Mouse (Mus musculus): ENCODE measurements at regions not wholly inside any gene's neighbourhood (a gene's known extent, or its start where the extent isn't known, plus 50 kb on each side); places are given as distances from the start of the nearest gene placed in this dataset.
"Not testable (repeated sequence)": the region's sequence is repeated elsewhere in the genome, so short reads cannot be mapped to it uniquely, and the experiment has no call there.

DNA sequence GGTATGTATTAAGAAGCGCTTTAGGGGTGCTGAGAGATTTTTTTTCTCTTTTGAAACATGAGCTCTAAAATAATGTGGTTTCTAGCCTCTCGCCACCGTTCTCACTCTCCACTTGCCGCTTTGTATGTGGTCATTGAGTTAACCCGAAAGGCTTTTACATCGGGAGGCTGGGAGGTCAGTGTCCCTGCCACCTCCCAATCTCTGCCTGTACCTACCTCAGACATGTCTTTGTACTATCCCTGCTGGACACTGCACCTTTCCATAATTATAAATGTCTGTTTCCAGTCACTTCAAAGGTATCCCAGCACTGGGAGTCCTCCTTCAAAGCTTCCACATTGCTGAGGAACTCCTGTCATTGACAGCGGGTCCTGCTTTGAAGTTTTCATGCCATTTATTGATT is 347.6 kb upstream of the Tbc1d2b start:
- DNase-seq (ENCODE audit: low read depth) = no peak

GRCm38 (mm10) chr9:90597894-90598293 is 327.3 kb upstream of the Tbc1d2b start:
- DNase-seq (ENCODE audit: low read depth) = no peak

DNA sequence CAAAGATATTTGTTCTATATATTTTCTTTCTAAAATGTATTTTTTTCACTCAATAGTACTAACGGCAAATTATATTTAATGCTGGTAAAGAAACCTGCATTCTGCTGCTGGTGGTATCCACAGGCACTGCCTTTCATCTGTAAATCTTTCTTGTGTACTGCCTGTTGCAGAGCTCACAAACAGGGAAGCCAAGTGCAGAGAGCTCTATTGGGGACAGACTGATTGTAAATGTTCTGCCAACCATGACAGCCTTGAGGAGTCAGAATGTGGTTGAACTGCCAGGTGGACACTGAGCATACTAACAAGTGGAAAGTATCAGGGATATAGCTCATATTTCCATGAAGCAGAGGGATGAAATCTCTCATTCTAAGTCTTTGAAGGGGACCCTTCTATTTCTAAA is 286.1 kb upstream of the Tbc1d2b start:
- no peak for DNase-seq (ENCODE audit: low read depth)

DNA sequence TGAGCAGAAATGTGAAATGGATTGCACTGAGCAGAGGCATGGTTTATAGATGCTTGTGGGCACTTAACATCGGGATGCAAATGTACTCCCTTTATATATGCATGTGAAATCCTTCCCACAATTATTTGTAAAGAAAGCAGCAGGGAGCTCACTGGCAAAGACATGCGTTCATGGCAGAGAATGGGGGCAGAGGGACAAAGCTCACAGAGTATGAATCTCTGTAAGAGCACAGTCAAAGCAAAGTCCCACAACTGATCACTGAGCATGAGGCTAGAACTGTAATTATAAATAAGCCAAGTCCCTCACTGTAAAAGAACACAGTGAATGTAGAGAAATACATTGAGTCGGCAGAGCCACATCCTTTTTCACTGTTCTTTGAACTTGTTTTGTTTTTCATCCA is 285.6 kb upstream of the Tbc1d2b start:
- no peak for DNase-seq (ENCODE audit: low read depth)

DNA sequence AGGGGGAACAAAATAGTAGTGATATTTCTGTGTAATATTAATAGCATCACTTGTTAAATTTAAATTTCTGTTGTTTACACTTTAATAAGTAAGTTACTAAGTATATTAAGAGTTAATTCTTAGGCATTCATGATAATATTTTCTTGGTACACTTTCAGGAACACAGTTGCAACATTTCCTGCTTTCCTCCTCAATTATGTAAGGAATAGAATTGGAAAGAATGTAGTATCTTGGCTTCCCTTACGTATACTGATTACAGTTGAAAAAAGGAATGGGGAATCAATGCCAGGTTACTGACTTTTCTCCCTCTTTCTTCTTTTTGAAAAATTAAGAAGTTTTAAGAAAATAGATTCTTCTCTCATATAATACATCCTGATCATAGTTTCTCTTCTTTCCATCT is 277.3 kb upstream of the Tbc1d2b start:
- DNase-seq (ENCODE audit: low read depth) = no peak

- no peak for DNase-seq (ENCODE audit: low read depth)
Observed at GRCm38 (mm10) chr9:90546720-90547119, 276.1 kb upstream of the Tbc1d2b start.

GRCm38 (mm10) chr9:90537683-90538082 is 267.1 kb upstream of the Tbc1d2b start:
- not testable (repeated sequence) for DNase-seq (ENCODE audit: low read depth)

DNA sequence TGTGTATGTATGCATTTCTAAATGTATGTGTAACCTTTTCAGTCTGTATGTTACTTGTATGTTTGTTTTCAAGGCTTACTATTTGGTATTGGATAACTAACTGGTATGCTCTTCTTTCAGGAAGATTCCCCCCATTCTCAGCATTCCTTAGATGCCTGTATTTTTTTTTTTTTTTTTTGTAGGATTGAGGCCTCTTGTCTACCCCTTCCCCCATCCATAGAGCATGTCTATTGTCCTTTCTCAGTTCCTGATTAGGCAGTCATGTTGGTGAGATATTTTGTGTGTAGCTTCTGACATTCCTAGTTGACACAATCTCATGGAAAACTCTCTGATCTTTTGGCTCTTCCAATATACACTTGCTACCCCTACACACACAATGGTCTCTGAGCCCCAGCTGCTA is 262.8 kb upstream of the Tbc1d2b start:
- no peak for DNase-seq (ENCODE audit: low read depth)

- no peak for DNase-seq (ENCODE audit: low read depth)
Observed at GRCm38 (mm10) chr9:90521186-90521585, 250.6 kb upstream of the Tbc1d2b start.

- DNase-seq (ENCODE audit: low read depth) = no peak
Observed at GRCm38 (mm10) chr9:90494888-90495287, 224.3 kb upstream of the Tbc1d2b start.

GRCm38 (mm10) chr9:90490561-90491152 is 220.1 kb upstream of the Tbc1d2b start:
- no peak for DNase-seq (ENCODE audit: low read depth)

GRCm38 (mm10) chr9:90450579-90450978 is 180.0 kb upstream of the Tbc1d2b start:
- DNase-seq (ENCODE audit: low read depth) = no peak

DNA sequence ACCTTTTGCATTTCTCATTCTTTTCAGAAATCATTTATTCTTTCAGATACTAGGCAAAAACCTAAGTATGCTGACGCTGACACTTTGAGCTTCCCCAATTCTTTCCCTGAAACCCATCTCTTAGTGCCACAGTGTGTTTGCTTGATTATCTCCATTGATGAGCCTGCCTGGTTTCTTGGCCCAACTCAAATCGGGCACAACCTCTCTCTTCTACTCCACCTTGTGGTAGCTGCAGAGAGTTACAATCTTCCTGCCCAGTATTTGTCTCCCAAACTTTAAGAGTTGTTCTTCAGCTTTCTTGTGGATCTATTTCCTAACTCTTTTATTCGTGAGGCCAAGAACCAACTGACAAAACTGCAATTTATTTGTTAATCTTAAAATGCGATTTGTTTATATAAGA is 176.4 kb upstream of the Tbc1d2b start:
- DNase-seq (ENCODE audit: low read depth) = peak; percentile 17

DNA sequence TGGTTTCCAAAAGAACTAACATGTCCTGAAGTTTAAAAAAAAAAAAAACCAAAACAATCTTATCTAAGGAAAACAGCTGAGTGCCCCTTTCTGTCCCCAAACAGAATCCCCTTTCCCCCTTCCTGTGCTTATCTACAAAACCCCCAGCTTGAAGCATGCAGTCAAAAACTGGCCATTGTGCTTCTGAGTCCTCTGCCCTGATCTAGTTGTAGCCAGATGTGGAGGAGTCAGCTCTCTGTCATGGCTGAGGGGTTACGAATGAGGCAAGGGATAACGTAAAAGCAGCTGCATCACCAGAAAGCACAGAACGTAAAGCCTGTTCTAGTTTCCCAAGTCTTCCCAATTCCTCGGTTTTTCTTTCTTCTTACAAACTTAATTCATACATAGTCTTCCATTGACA is 164.3 kb upstream of the Tbc1d2b start:
- DNase-seq (ENCODE audit: low read depth) = no peak

DNA sequence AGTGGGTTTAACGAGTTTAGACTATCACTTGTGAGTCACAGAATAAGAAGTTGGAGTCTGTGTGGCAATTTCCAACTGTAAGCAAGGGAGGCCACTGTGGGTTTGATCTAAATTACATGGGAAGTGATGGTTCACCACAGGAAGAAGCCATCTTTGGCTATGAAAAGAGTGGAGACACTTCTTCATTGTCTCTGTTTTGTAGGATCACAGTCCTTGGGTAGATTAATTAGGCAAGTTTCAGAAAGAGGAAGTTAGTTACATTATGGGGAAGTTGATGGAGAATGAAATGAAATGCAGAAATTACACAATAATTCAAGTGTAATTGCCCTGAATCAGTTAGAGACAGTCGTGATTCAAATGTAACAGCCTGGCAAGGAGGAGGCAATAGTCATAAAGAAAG is 160.3 kb upstream of the Tbc1d2b start:
- DNase-seq (ENCODE audit: low read depth) = peak; percentile 24

GRCm38 (mm10) chr9:90421662-90422061 is 151.1 kb upstream of the Tbc1d2b start:
- DNase-seq (ENCODE audit: low read depth) = no peak

GRCm38 (mm10) chr9:90419762-90420541 is 149.3 kb upstream of the Tbc1d2b start:
- no peak for DNase-seq (ENCODE audit: low read depth)

DNA sequence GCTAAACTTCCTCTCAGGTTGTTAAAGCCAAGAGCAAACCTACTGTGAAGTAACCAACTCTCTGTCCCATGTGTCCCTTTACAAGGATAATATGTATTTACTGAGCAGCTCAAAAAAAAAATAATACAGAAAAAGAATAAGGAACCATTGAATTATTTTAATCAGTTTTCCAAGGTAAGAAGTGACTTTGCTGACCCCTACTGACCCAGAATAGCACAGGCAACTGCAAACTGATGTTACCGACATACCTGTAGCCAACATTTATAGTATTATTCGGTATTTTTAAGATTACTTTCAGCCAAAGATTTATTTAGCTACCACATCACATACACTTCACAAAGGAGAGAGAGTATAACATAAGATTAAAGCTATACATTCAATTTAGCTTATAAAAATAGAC is 138.2 kb upstream of the Tbc1d2b start:
- DNase-seq (ENCODE audit: low read depth) = no peak

GRCm38 (mm10) chr9:90407573-90407972 is 137.0 kb upstream of the Tbc1d2b start:
- DNase-seq (ENCODE audit: low read depth) = no peak

DNA sequence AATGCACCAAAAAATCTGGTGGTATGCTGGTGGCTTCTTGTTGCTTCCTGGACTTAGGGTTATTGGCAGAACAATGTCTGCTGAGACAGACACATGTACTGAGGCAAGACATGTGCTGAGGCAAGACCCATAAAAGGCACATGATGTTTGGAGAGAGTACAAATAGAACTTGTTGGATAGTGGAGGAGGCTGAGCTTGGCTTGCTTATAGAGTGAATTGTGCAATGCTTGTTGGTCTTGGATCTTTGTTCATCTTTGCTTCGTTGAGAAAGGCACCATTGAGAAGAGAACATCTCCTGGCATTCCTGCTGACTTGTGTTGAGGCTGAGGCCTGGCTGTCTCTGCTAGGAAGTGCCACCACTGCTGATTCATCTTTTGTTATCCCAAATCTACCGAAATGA is 117.8 kb upstream of the Tbc1d2b start:
- no peak for DNase-seq (ENCODE audit: low read depth)

DNA sequence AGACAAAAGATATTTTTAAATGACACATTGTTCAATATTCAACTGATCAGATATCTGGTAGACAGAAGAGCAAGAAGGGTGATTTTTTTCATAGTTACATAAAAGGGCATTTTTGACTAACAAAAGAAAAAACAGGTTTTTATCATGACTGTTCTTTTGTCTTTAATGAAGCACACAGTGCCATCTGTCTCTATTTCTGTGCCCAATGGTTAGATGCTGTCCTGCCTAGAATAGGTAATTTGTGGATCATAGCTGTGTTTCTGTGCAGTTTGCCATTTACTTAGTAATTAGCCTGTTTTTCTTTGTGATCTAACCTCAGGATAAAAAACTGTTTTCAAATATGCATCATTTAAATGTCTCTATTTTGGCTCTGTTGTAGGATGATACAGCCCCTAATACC is 114.4 kb upstream of the Tbc1d2b start:
- DNase-seq (ENCODE audit: low read depth) = no peak

GRCm38 (mm10) chr9:90380099-90380498 is 109.5 kb upstream of the Tbc1d2b start:
- no peak for DNase-seq (ENCODE audit: low read depth)

DNA sequence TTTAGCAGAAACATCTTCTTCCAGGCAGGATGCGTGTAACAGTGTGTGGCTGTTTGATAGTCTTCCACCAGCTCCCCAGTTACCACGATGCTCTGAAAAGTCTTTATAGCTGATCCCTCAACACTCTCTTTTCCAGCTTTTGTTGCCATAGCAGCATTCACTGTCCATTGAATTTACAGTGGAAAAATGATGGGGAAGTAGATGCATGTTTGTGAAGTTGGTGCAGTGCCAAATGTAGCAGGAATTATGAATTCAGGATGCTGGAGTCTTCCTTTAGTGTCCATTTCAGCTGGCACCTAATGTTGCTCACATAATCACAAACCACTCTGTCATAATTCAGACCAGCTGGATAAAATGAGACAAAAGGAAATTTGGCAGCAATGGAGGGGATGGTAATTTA is 99.0 kb upstream of the Tbc1d2b start:
- no peak for DNase-seq (ENCODE audit: low read depth)

DNA sequence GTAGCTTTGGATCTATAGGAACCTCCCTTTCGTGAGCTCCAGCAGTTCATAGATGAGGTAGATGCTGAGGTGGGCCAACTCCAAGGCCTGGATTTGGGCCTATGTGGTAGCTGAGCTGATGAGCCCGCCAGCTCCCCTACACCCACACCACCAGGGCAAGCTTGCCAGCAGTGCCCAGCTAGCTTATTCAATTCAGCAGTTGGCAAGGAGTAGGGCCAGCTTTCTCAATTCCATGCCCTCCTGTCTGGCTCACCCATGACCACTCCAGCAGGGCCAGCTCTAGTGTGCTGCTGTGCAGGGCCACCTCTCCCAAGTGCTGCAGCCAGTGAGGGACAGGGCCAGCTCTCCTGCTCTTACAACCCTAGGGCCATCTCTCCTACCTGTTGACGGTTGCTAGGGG is 97.1 kb upstream of the Tbc1d2b start:
- no peak for DNase-seq (ENCODE audit: low read depth)
